Mouse (Mus musculus) stomach, postnatal 0 days (tissue): Measurements from ENCODE around the gene Mttp.

Source experiments
- CTCF ChIP-seq: IDR thresholded peaks from 2 replicates; pipeline ENCODE4 v1.5.1; 2016; ENCODE audit warnings: antibody characterized with exemption, low read depth, mild to moderate bottlenecking, moderate library complexity
- EP300 ChIP-seq: optimal IDR thresholded peaks from 2 replicates; pipeline ENCODE3; 2016; ENCODE audit warnings: antibody characterized with exemption

GRCm38 (mm10) chr3:138043316-138043715 lies 101.5 kb downstream of the Mttp start:
- TF ChIP-seq CTCF (no peak), EP300 (no peak)
